Mouse (Mus musculus): ENCODE measurements around the gene Xpo5.

- TF ChIP-seq CTCF (IDR thresholded peaks at IDR 0.05; ENCODE audit: insufficient read depth, low read length) (no peak), POLR2A (IDR thresholded peaks at IDR 0.05; ENCODE audit: borderline replicate concordance, extremely low read depth, low read depth, low read length) (no peak)
Measured at GRCm38 (mm10) chr17:46269771-46270534, 67.4 kb downstream of the Xpo5 start.

Data from lung, adult 2 months (tissue).